Mouse (Mus musculus) central nervous system, embryonic 11.5 days (tissue): Measurements from ENCODE around the gene Gm42669. TPM values are rescaled to one million over a fixed set of nuclear protein-coding genes. Genes with fewer than 3 reads are reported as not detected.

Source experiments
- polyA plus RNA-seq: library from polyadenylated mRNA; depleted of rRNA; stranded (reverse); fragments of >200 nt; gene quantifications from 2 replicates; pipeline ENCODE4 v1.2.3, GENCODE M21; 2012; rRNA removed

The Gm42669 gene
- 0.10 and 0.14 TPM in 2 replicates for polyA plus RNA-seq

DNA sequence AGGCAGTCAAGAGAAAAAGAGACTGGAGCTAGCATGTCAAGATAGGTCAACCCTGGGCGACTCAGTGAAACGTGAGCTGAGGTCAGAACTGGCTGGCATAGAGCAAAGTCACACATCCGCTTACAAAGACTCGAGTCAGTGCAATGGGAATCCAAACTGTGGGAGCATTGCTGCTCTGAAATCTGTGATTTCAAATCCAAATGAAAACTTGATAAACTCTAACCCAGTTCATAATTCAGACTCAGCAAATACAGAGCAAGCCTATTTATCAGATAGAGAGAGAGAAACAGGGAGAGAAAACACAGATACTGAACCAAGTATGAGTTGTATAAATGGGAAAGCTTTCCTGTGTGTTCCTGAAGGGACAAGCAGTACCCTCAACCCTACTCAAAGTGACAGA is at the start of gene Gm42669:
Gm42669 (plus strand) TSS at position 301 of the 400 bp plus-strand sequence.

DNA sequence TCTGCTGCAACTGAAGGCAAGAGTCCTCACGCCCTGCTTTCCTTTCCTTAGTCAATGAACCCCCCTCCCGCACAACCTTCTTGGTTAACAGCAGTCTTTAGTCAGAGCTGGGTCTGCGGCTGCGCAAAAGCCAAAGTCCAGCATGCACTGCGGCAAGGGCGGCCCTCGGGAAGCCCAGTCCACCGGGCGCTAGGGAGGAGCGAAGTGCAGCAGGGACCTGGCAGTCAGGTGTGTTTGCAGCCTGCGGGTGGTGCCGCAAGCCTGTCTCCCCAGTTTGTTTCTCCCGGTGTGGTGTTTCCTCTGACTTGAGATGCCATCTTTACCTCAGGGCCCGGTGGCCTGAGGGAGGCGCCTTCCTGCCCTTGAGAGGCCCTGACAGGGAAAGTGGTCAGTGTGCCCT is 27.2 kb downstream of the Gm42669 start, which contains the start of gene 1700028K03Rik:
1700028K03Rik (plus strand) TSS at position 129 of the 400 bp plus-strand sequence.

DNA sequence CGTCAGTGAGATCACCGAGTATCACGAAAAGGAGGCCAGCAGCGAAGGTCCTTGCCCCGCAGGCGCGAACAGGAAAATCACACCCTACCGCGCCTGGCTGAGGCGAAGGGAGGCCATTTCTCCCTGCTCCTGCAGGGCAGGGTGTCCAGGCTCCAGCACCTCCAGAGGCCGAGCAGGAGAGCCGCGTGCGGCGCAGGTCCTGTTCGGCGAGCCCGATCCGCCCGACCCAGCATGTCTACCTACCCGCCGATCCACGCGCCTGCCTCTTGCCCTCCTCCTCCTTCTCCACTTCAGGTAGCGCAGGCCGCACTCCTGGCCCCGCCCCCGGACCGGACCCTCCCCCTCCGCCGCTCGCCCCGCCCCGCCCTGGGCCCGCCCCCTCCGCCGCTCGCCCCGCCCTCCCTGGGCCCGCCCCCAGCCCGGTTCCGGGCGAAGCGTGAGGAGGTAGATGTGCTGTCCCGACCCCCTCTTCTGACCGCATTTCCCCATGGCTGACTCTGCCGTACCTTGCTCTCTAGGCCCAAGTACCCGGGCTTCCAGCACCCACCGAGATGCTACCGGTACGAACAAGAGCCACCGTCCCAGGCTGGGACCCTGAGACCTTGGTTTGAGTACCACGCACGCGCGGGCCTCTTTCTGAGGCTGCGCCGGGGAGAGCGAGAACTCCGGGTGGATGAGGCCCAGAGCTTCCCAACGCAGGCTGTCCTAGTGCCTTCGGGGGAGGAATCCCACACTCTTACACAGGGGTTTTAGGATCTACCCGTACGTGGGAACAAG is 90.1 kb downstream of the Gm42669 start, which contains the start of the genes Rpap2 and Glmn:
Rpap2 (plus strand) TSS at position 73 of the 777 bp plus-strand sequence.
Glmn (minus strand) TSS at position 588 of the 777 bp plus-strand sequence.

Other genes starting within 250 kb of the Gm42669 start
- gene Tgfbr3, start 218.0 kb upstream of the Gm42669 start, polyA plus RNA-seq = 7.2 and 9.4 TPM in 2 replicates
- 0.89 and 2.7 TPM in 2 replicates for gene Brdt, start 176.5 kb upstream of the Gm42669 start, polyA plus RNA-seq
- gene Ephx4, start 104.9 kb upstream of the Gm42669 start, polyA plus RNA-seq = 0.59 and 0.81 TPM in 2 replicates
- gene Lpcat2b, start 76.1 kb upstream of the Gm42669 start, polyA plus RNA-seq = not detected in 2 replicates
- gene Btbd8, start 69.6 kb upstream of the Gm42669 start, polyA plus RNA-seq = 8.0 and 9.6 TPM in 2 replicates
- gene 1700028K03Rik, start 27.1 kb downstream of the Gm42669 start, polyA plus RNA-seq = 0.01 and 0.04 TPM in 2 replicates
- 10.1 and 13.8 TPM in 2 replicates for gene Rpap2, start 89.8 kb downstream of the Gm42669 start, polyA plus RNA-seq
- 15.2 and 23.3 TPM in 2 replicates for gene Glmn, start 90.3 kb downstream of the Gm42669 start, polyA plus RNA-seq
- 0.20 and 0.24 TPM in 2 replicates for gene Gfi1, start 218.4 kb downstream of the Gm42669 start, polyA plus RNA-seq